ENCODE assay signal across 8 mouse cellular contexts in the genomic region with DNA sequence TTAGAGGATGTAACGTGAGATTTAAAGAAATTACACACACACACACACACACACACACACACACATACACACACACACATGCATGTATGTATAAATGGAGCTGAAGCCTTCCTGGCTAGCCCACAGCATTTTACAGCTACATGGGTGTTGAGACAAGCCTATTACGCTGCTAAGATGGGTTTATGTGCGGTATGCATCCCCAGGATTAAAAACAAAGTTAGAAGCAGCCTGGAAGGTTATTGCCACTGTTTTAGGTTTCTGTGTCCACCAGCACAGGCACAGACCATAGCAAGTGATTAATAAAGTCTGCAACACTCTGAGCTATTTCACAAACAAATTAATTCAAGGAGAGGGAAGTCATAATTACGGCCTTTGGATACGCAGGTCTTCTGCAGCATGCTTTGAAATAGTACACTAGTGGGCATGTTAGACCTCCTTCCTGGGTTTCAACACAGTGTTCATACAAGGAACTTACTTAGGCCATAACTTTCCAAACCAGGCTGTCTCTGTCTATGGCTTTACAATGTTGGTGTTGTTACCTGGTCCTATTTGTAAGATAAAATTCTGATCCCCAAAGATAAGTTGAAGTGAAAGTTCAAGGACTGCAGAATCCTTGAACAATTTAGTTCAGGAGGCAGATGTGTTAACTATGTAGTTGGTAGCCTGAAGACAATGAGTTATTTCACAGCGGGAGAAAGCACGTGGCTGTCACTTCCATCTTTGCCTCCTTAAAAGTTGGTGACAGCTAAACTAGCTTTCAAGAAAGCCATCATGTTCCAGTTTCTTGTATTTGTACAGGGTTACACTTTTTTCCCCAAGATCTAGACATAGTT. TPM values are rescaled to one million over a fixed set of nuclear protein-coding genes. Genes with fewer than 3 reads are reported as not detected.
DNase-seq lines count a peak whose midpoint lies in the region; ATAC-seq and TF ChIP-seq lines count a peak whose summit lies in the region.

No protein-coding gene starts in this region.

- no peak for TF ChIP-seq POLR2A in MEL (IDR thresholded peaks at IDR 0.05; ENCODE audit: control insufficient read depth in 1 of 2, insufficient read depth in 1 of 2, low read depth in 1 of 2, low read length in 2 of 2, poor library complexity in 1 of 2)
- no peak for TF ChIP-seq POLR2A in small intestine, adult 2 months (IDR thresholded peaks at IDR 0.05; ENCODE audit: low read depth, low read length)

- no peaks in the 10 kb centered on the region for H3K27me3 ChIP-seq in heart, embryonic 11.5 days (ENCODE audit: control insufficient read depth, insufficient read depth, low read length)
- H3K27me3 ChIP-seq in MEL (ENCODE audit: control insufficient read depth in 1 of 2, insufficient read depth in 2 of 2, low read length in 2 of 2), result no peaks in the 10 kb centered on the region
- H3K27me3 ChIP-seq in forebrain, embryonic 15.5 days, result no peaks in the 10 kb centered on the region
- no peaks in the 10 kb centered on the region for H3K27me3 ChIP-seq in liver, embryonic 11.5 days (replicated peaks; ENCODE audit: control insufficient read depth, insufficient read depth, low read length)
- H3K27me3 ChIP-seq in small intestine, adult 2 months (ENCODE audit: control insufficient read depth, insufficient read depth, low read length), result no peaks in the 10 kb centered on the region

- no peaks in the 10 kb centered on the region for H3K36me3 ChIP-seq in heart, embryonic 11.5 days (ENCODE audit: control insufficient read depth, insufficient read depth, low read length)
- peaks cover 31 to 62% of the 10 kb centered on the region in 2 experiments for H3K36me3 ChIP-seq in MEL (ENCODE audit: control insufficient read depth in 1 of 2, insufficient read depth in 2 of 2, low read length in 2 of 2)
- no peaks in the 10 kb centered on the region for H3K36me3 ChIP-seq in forebrain, embryonic 15.5 days
- no peaks in the 10 kb centered on the region for H3K36me3 ChIP-seq in liver, embryonic 11.5 days (ENCODE audit: control insufficient read depth, insufficient read depth, low read length)
- no peaks in the 10 kb centered on the region for H3K36me3 ChIP-seq in small intestine, adult 2 months (ENCODE audit: control insufficient read depth, insufficient read depth, low read length)

- peak overlapping the region; percentile 98 for H3K27ac ChIP-seq in heart, embryonic 11.5 days (ENCODE audit: low read depth, low read length)
- peak overlapping the region; percentile 89 for H3K27ac ChIP-seq in MEL (ENCODE audit: control insufficient read depth, low read depth, low read length)
- H3K27ac ChIP-seq in forebrain, embryonic 15.5 days (replicated peaks), result no peak overlapping the region
- H3K27ac ChIP-seq in liver, embryonic 11.5 days (ENCODE audit: low read depth, low read length), result peak overlapping the region; percentile 99
- H3K27ac ChIP-seq in small intestine, adult 2 months (ENCODE audit: insufficient read depth, low read depth, low read length), result peak overlapping the region; percentile 80

- H3K4me3 ChIP-seq in heart, embryonic 11.5 days (ENCODE audit: low read depth, low read length), result peak overlapping the region; percentile 83
- H3K4me3 ChIP-seq in MEL (ENCODE audit: control insufficient read depth in 1 of 2, insufficient read depth in 1 of 2, low read depth in 2 of 2, low read length in 2 of 2), result peak overlapping the region; percentile 65 to 87
- peak overlapping the region; percentile 79 for H3K4me3 ChIP-seq in forebrain, embryonic 15.5 days
- peak overlapping the region; percentile 97 for H3K4me3 ChIP-seq in liver, embryonic 11.5 days (ENCODE audit: low read depth, low read length)
- H3K4me3 ChIP-seq in small intestine, adult 2 months (ENCODE audit: low read depth, low read length), result no peak overlapping the region

- TF ChIP-seq EP300 in MEL (IDR thresholded peaks at IDR 0.05; ENCODE audit: low read depth in 1 of 2, low read length in 2 of 2), result no peak

- no peak for TF ChIP-seq RAD21 in MEL (IDR thresholded peaks at IDR 0.05; ENCODE audit: low read depth, low read length)

- H3K4me1 ChIP-seq in heart, embryonic 11.5 days (ENCODE audit: control insufficient read depth, insufficient read depth, low read length), result peaks cover 14% of the 10 kb centered on the region
- peaks cover 23 to 48% of the 10 kb centered on the region in 2 experiments for H3K4me1 ChIP-seq in MEL (ENCODE audit: control insufficient read depth in 1 of 2, insufficient read depth in 2 of 2, low read length in 2 of 2)
- peaks cover 39% of the 10 kb centered on the region for H3K4me1 ChIP-seq in forebrain, embryonic 15.5 days
- H3K4me1 ChIP-seq in liver, embryonic 11.5 days (replicated peaks; ENCODE audit: control insufficient read depth, insufficient read depth, low read length), result peaks cover 30% of the 10 kb centered on the region
- peaks cover 13% of the 10 kb centered on the region; the same call in 1 of the 2 replicates for H3K4me1 ChIP-seq in small intestine, adult 2 months (ENCODE audit: control insufficient read depth, insufficient read depth, insufficient read length, low read length)

- H3K4me2 ChIP-seq in heart, embryonic 11.5 days, result peak overlapping the region; percentile 77
- H3K4me2 ChIP-seq in forebrain, embryonic 15.5 days (replicated peaks), result peak overlapping the region; percentile 71
- H3K4me2 ChIP-seq in liver, embryonic 11.5 days, result peak overlapping the region; percentile 82

- no peak for TF ChIP-seq CTCF in MEL (IDR thresholded peaks at IDR 0.05 in 2 of 3, conservative IDR thresholded peaks at IDR 0.05 in 1 of 3; ENCODE audit: control insufficient read depth in 1 of 3, insufficient read depth in 1 of 3, low read depth in 2 of 3, low read length in 3 of 3, poor library complexity in 1 of 3, severe bottlenecking in 1 of 3)
- TF ChIP-seq CTCF in small intestine, adult 2 months (IDR thresholded peaks at IDR 0.05; ENCODE audit: extremely low read depth, insufficient read length, insufficient replicate concordance, low read depth, low read length), result no peak

- ATAC-seq in heart, embryonic 11.5 days (replicated peaks; ENCODE audit: insufficient number of reproducible peaks, low FRiP score, low TSS enrichment), result no peak
- no peak for ATAC-seq in forebrain, embryonic 15.5 days (replicated peaks)
- no peak for ATAC-seq in liver, embryonic 11.5 days (replicated peaks; ENCODE audit: low FRiP score)
- no peak for ATAC-seq in megakaryocyte-erythroid progenitor cell, adult 5-6 weeks (replicated peaks; ENCODE audit: low FRiP score, low TSS enrichment, poor library complexity, severe bottlenecking)
- no peak for ATAC-seq in erythroid progenitor cell, adult 5-6 weeks (replicated peaks; ENCODE audit: low FRiP score, poor library complexity, severe bottlenecking)

- no peak for DNase-seq in heart, postnatal 4 days
- DNase-seq in MEL (ENCODE audit: low read depth, low spot score), result peak; percentile 71
- no peak for DNase-seq in liver, embryonic 11.5 days (ENCODE audit: low spot score)

- WGBS in heart, embryonic 11.5 days (ENCODE audit: insufficient replicate concordance), result 29% methylated on average over 7 of the region's 7 CpGs
- WGBS in forebrain, embryonic 15.5 days, result 37% methylated on average over 7 of the region's 7 CpGs
- WGBS in liver, embryonic 11.5 days, result 21% methylated on average over 7 of the region's 7 CpGs
- WGBS in small intestine, adult 2 months, result 2% methylated on average over 7 of the region's 7 CpGs

- H3K9ac ChIP-seq in heart, embryonic 11.5 days (ENCODE audit: low read depth, low read length), result peak overlapping the region; percentile 97
- H3K9ac ChIP-seq in MEL (ENCODE audit: control insufficient read depth, low read depth, low read length, poor library complexity, severe bottlenecking), result peak overlapping the region; percentile 98
- peak overlapping the region; percentile 87; the same call in 1 of the 2 replicates for H3K9ac ChIP-seq in forebrain, embryonic 15.5 days (replicated peaks)
- peak overlapping the region; percentile 99 for H3K9ac ChIP-seq in liver, embryonic 11.5 days (ENCODE audit: low read depth, low read length)

- H3K9me3 ChIP-seq in heart, embryonic 11.5 days (replicated peaks; ENCODE audit: control insufficient read depth, low read length), result no peaks in the 10 kb centered on the region
- H3K9me3 ChIP-seq in MEL (replicated peaks; ENCODE audit: insufficient read depth, low read length), result no peaks in the 10 kb centered on the region
- H3K9me3 ChIP-seq in forebrain, embryonic 15.5 days, result no peaks in the 10 kb centered on the region
- H3K9me3 ChIP-seq in liver, embryonic 11.5 days (ENCODE audit: control insufficient read depth, low read length), result no peaks in the 10 kb centered on the region

- H3K79me2 ChIP-seq in MEL (ENCODE audit: control insufficient read depth, insufficient read depth, low read length, poor library complexity), result peaks cover 76% of the 10 kb centered on the region

TF ChIP-seq in MEL, 35 proteins besides CTCF, POLR2A, EP300 and RAD21 (continues in another document):
- TF ChIP-seq NELFE (IDR thresholded peaks at IDR 0.05; ENCODE audit: low read depth, low read length) (no peak), NRF1 (IDR thresholded peaks at IDR 0.05; ENCODE audit: insufficient read depth, low read depth, low read length, poor library complexity, severe bottlenecking) (no peak), UBTF (IDR thresholded peaks at IDR 0.05; ENCODE audit: borderline replicate concordance, insufficient read depth, low read depth, low read length) (no peak), POLR2AphosphoS5 (IDR thresholded peaks at IDR 0.05; ENCODE audit: borderline replicate concordance, low read depth, low read length) (no peak), CHD1 (IDR thresholded peaks at IDR 0.05; ENCODE audit: low read depth, low read length) (no peak), BHLHE40 (IDR thresholded peaks at IDR 0.05; ENCODE audit: borderline replicate concordance, low read depth, low read length) (no peak), MYB (IDR thresholded peaks at IDR 0.05; ENCODE audit: low read depth, low read length) (no peak), GATA1 (IDR thresholded peaks at IDR 0.05; ENCODE audit: low read depth, low read length) (no peak), MAX (IDR thresholded peaks at IDR 0.05; ENCODE audit: low read length) (peak; percentile 97)

RNA-seq across cellular contexts. Expression of a gene that starts 29.7 kb away (rescaled TPM):
- 76.6 and 101 TPM in 2 replicates for polyA plus RNA-seq in heart, embryonic 11.5 days (2014; fragmentation: Nextera tagmentation; extraction: Ambion mirVana)
- 100 to 1,000 TPM; 155 to 163 TPM for total RNA-seq in heart, postnatal 4 days (2021)
- total RNA-seq in MEL (2012; rRNA removed), result 323 and 341 TPM in 2 replicates
- 100 to 1,000 TPM; 250 to 371 TPM for polyA plus RNA-seq in MEL (2012; ENCODE audit: insufficient read depth in 1 of 2, insufficient read length in 2 of 2, low read depth in 1 of 2, low replicate concordance in 2 of 2, missing spikeins in 1 of 2)
- polyA plus RNA-seq in forebrain, embryonic 15.5 days (2015; fragmentation: Nextera tagmentation; extraction: Ambion mirVana), result 44.0 and 45.4 TPM in 2 replicates
- 242 and 268 TPM in 2 replicates for polyA plus RNA-seq in liver, embryonic 11.5 days (2014; fragmentation: Nextera tagmentation; extraction: Ambion mirVana)
- polyA plus RNA-seq in small intestine, adult 2 months (2012; rRNA removed), result 27.2 and 48.7 TPM in 2 replicates
- total RNA-seq in megakaryocyte-erythroid progenitor cell, adult 5-6 weeks (2014; fragmentation: Nextera tagmentation), result 524 and 588 TPM in 2 replicates
- 726 and 751 TPM in 2 replicates for total RNA-seq in megakaryocyte-erythroid progenitor cell, adult 5-6 weeks (2017)
- 290 and 329 TPM in 2 replicates for total RNA-seq in erythroid progenitor cell, adult 5-6 weeks (2015; ENCODE audit: low replicate concordance)
- 321 and 380 TPM in 2 replicates for total RNA-seq in erythroid progenitor cell, adult 5-6 weeks (2017; ENCODE audit: low replicate concordance)
